Mouse (Mus musculus) neural tube, embryonic 13.5 days (tissue): Measurements from ENCODE around the gene Zic5. TPM values are rescaled to one million over a fixed set of nuclear protein-coding genes. Genes with fewer than 3 reads are reported as not detected.
A peak's percentile ranks its signal among the peaks of the same experiment; 100 is the strongest.

Experiments
- ATAC-seq: fragments of 200-750 bp; cut with Nextera tagmentation; 2 replicates; pipeline ENCODE4 v1.8.0; 2017; ENCODE audit warnings: low read depth, mild to moderate bottlenecking, moderate TSS enrichment, moderate library complexity
- H3K27ac ChIP-seq: fragments of 300-500 bp; sonication (generic); replicated peaks from 2 replicates; pipeline ENCODE4 v1.5.1; 2015; ENCODE audit warnings: moderate library complexity, mild to moderate bottlenecking, inconsistent platforms
- H3K27me3 ChIP-seq: fragments of 300-500 bp; sonication (generic); 2 replicates; pipeline ENCODE4 v1.6.1; 2015; ENCODE audit warnings: mild to moderate bottlenecking, inconsistent platforms
- H3K36me3 ChIP-seq: fragments of 300-500 bp; sonication (generic); 2 replicates; pipeline ENCODE4 v1.6.1; 2015; ENCODE audit warnings: mild to moderate bottlenecking, inconsistent platforms
- H3K4me1 ChIP-seq: fragments of 300-500 bp; sonication (generic); replicated peaks from 2 replicates; pipeline ENCODE4 v1.6.1; 2015; ENCODE audit warnings: inconsistent platforms
- H3K4me2 ChIP-seq: fragments of 300-500 bp; sonication (generic); 2 replicates; pipeline ENCODE4 v1.6.1; 2015; ENCODE audit warnings: inconsistent platforms, mild to moderate bottlenecking, moderate library complexity
- H3K4me3 ChIP-seq: fragments of 300-500 bp; sonication (generic); 2 replicates; pipeline ENCODE4 v1.5.1; 2015; ENCODE audit warnings: mild to moderate bottlenecking, inconsistent platforms
- H3K9ac ChIP-seq: fragments of 300-500 bp; sonication (generic); 2 replicates; pipeline ENCODE4 v1.6.1; 2015; ENCODE audit warnings: moderate library complexity, mild to moderate bottlenecking, inconsistent platforms
- H3K9me3 ChIP-seq: fragments of 300-500 bp; sonication (generic); 2 replicates; pipeline ENCODE4 v1.6.1; 2016; ENCODE audit warnings: inconsistent platforms
- WGBS: fragments of 180-500 bp; shearing (Covaris S2); methylation state at CpG from one replicate; pipeline ENCODE4 v1.1.7; 2015; 5-methylcytosine and 5-hydroxymethylcytosine counted together
- polyA plus RNA-seq: library from polyadenylated mRNA; unstranded; fragments of >200 nt; fragmentation: Nextera tagmentation; extraction: Ambion mirVana; gene quantifications from 2 replicates; pipeline ENCODE4 v1.2.1, GENCODE M21; 2015

Gene Zic5
- polyA plus RNA-seq, 1 experiment from 2014 or later, result 8.4 TPM

DNA sequence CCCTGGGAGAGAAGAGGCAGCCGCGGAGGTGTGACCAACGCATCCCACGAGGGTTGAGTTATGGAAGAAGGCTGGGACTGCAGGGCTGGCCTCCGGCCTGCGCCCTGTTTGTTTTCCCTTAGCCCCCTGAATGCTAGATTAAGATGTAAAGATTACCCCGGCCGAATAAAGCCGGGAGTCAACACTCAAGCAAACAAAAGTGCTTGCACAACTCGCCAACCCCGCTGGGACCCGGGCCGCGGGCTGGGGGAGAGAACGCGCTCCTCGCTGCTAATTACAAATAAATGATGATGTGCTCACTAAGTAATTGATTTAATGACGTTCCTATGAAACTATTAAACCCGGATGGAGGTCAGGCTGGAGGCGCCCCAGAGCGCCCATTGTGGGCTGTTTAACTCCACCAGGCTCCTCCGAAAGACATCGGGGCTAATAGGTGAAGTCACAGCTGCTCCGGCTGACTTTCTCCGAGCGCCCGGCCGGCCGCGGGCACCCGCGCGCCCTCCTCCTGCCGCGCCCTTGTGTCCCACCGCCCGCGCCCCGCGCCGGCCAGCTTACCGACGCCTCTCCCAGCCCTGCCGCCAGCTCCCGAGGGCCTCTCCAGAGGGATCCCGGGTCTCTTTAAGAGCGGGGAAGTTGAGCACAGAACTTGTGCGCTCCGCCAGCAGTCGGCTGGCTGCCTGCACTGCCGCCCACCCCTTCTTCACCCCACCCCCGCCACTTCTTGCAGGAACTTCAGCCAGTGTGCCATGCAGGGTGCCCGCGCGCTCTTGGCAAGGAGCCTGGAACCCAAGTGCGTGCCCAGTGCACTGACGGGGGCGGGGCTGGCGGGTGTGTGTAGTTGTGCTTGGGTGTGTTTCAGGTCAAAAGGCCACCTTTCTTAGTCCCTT is 14.7 kb downstream of the Zic5 start, which contains the start of gene Gm5089:
Gm5089 (minus strand) TSS at position 620 of the 887 bp plus-strand sequence.
- H3K4me3 ChIP-seq, result peak within 1 kb of the TSS; percentile 41
- H3K9me3 ChIP-seq, result no peaks in the 10 kb centered on the region
- peak; percentile 41 for ATAC-seq
- peaks cover 98% of the 10 kb centered on the region for H3K27me3 ChIP-seq
- H3K4me1 ChIP-seq, result peaks cover 47% of the 10 kb centered on the region
- whole genome bisulfite sequencing, result under 1% methylated on average over 59 of the region's 59 CpGs
- peak within 1 kb of the TSS; percentile 78 for H3K27ac ChIP-seq
- H3K4me2 ChIP-seq, result peak within 1 kb of the TSS; percentile 69
- no peaks in the 10 kb centered on the region for H3K36me3 ChIP-seq
- peak within 1 kb of the TSS; percentile 64 for H3K9ac ChIP-seq

DNA sequence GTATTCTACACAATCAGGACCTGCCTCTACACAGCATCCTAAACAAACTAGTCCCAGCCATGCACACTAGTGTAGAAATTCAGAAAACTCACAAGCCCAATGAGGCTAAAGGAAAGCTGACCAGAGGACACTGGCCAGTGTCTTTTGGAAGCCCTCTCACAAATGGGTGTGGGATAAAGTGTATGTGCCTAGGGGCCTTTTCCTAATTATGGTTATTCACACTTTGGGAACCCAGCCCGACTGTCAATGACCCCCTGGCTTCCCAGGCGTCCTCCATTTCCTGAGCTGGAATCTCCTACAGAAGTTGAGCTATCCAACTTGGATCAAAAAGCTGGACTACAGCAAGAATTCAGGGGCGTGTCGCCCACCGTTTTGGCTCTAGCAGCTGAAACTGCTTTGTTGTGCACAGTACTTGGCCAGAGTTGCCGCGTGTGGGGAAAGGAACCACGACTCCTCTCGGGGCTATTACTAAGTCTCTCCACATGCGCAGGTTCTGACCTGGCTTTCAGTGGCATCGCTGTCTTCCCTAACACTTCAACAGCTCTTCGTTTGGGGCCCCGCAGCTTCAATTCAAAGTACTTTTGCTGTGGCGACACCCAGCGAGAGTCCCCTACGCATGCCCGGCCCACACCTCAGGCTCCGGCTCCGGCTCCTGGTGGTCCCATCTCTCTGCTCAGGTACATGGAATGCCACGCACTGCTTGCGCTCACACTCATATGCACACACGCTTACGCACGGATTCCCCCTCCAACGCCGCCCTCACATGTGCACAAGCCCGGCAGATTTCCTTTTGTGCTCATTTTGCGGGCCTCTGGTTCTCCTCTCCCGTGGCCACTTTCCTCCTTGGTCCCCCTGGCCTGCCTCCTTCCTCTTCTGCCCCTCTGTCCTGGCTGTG is 15.6 kb downstream of the Zic5 start:
- Histone ChIP-seq H3K9ac (peak overlapping the region; percentile 64), H3K27ac (peak overlapping the region; percentile 78; the same call in 1 of the 2 replicates), H3K4me3 (peak overlapping the region; percentile 41), H3K4me1 (peaks cover 47% of the 10 kb centered on the region), H3K4me2 (peak overlapping the region; percentile 69), H3K9me3 (no peaks in the 10 kb centered on the region), H3K36me3 (no peaks in the 10 kb centered on the region), H3K27me3 (peaks cover 98% of the 10 kb centered on the region)
- 0 out of 2 replicates have a peak, but pooled peaks have one; percentile 4 for ATAC-seq
- 4% methylated on average over 29 of the region's 29 CpGs for WGBS

DNA sequence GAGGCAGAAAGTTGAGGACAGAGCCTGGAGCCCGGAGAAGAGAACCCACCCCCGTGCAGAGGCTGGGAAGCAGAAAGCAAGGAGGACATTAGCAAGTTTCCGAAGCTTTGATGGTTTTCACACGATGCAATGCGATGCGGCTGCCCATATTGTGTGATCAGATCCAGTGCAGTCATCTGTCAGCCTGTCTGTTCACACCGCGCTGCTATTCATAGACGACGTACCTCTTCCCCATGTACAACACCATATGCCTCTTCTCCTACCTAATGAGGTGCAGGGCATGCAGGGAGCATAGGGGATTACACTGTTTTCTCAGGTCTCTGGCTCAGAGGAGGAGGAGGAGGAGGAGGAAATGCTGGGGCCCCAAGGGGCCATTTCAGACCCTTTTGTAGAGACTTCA is 28.6 kb downstream of the Zic5 start:
- Histone ChIP-seq H3K4me1 (peaks cover 5% of the 10 kb centered on the region; the same call in 1 of the 2 replicates), H3K9me3 (no peaks in the 10 kb centered on the region), H3K27me3 (0 out of 2 replicates have a peak, but pooled peaks cover 5% of the 10 kb centered on the region), H3K4me2 (no peak overlapping the region), H3K9ac (no peak overlapping the region), H3K27ac (no peak overlapping the region), H3K36me3 (no peaks in the 10 kb centered on the region), H3K4me3 (no peak overlapping the region)
- 58% methylated on average over 10 of the region's 10 CpGs for WGBS
- no peak for ATAC-seq

DNA sequence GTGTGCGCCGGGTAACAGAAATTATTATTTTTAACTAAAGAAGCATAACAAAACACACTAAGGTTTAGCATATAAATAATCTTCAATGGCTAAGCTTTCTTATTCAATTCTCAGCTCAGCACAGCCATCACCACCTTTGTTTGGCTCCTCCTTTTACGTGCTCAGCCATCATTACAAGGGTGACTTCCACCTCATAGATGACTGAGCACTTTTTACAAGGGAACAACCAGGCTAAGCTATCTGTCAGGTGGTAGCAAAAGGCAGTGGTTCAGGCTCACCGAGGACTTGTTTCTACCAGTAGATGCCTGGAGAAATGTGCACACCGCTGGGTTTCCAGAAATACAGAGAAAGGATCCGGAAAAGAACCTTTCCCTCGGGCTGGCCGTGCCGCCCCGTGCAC is 31.4 kb downstream of the Zic5 start:
- ATAC-seq, result no peak
- Histone ChIP-seq H3K9me3 (no peaks in the 10 kb centered on the region), H3K36me3 (no peaks in the 10 kb centered on the region), H3K4me1 (peaks cover 5% of the 10 kb centered on the region; the same call in 1 of the 2 replicates), H3K4me2 (no peak overlapping the region), H3K27ac (no peak overlapping the region), H3K4me3 (no peak overlapping the region), H3K9ac (no peak overlapping the region), H3K27me3 (0 out of 2 replicates have a peak, but pooled peaks cover 13% of the 10 kb centered on the region)
- WGBS, result 83% methylated on average over 10 of the region's 10 CpGs

DNA sequence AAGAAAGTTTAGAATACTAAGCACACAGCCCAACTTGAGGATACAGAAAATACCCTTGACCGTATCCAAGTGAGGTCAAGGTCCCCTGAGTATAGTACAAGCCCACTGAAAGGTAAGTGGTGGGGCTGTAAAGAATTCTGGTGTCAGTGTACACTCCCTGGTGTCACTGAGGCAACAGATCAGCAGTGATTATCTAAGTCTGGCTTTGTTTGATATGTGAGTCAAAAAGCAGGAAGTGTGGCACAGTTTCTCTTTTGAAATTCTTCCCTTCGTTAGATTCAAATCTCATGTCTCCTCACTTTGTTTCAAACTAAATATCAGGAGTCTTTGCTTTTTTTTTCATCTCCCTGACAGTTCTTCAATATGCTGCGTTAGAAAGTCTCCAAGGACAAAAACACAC is 32.9 kb downstream of the Zic5 start:
- no peak overlapping the region for H3K4me2 ChIP-seq
- no peak for ATAC-seq
- no peaks in the 10 kb centered on the region for H3K9me3 ChIP-seq
- H3K4me3 ChIP-seq, result no peak overlapping the region
- H3K27me3 ChIP-seq, result 0 out of 2 replicates have a peak, but pooled peaks cover 13% of the 10 kb centered on the region
- no peaks in the 10 kb centered on the region for H3K36me3 ChIP-seq
- H3K27ac ChIP-seq, result no peak overlapping the region
- H3K9ac ChIP-seq, result no peak overlapping the region
- WGBS, result 76% methylated on average over 3 of the region's 3 CpGs
- H3K4me1 ChIP-seq, result peaks cover 11% of the 10 kb centered on the region; the same call in 1 of the 2 replicates

DNA sequence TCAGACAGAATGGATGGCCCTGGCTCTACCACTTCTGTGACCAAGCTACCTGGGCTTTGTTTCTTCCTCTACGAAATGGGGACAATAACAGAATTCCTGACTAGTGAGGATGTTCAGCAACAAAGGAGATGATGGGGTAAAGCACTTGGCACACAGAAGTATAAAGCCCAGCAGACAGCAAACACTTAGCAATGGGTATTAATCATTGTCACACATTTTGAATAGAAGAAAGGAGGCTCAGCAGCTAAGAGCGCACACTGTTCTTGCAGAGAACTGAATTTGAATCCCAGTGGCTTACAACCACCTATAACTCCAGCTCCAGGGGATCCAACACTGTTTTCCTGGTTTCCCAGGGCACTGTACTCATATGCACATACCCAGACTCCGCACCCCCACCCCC is 37.8 kb downstream of the Zic5 start:
- Histone ChIP-seq H3K4me1 (peaks cover 33% of the 10 kb centered on the region), H3K27ac (0 out of 2 replicates have a peak overlapping the region, but pooled peaks have one; percentile 33), H3K4me3 (no peak overlapping the region), H3K4me2 (no peak overlapping the region), H3K27me3 (peaks cover 12% of the 10 kb centered on the region; the same call in 1 of the 2 replicates), H3K9ac (no peak overlapping the region), H3K9me3 (no peaks in the 10 kb centered on the region), H3K36me3 (no peaks in the 10 kb centered on the region)
- 50% methylated on average over 3 of the region's 3 CpGs for WGBS
- ATAC-seq, result peak; percentile 49; the same call in 1 of the 2 replicates

DNA sequence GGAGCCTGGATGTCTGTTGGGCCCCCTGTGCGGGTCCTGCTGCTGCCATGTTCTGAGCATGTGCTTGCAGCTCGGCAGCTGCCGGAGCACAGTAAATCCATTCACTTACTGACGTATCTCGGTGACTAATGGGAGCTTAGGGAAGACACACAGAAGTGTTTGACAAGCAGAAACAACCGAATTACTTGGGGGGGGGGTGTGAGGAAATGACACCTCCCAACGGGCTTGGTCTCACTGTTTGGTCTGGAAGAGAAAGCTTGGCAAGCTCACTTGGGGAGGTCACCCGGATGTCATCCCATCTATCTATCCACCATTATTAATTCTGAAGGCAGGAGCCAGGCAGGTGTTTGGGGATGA is 38.3 kb downstream of the Zic5 start:
- 0 out of 2 replicates have a peak overlapping the region, but pooled peaks have one; percentile 33 for H3K27ac ChIP-seq
- ATAC-seq, result peak; percentile 62

DNA sequence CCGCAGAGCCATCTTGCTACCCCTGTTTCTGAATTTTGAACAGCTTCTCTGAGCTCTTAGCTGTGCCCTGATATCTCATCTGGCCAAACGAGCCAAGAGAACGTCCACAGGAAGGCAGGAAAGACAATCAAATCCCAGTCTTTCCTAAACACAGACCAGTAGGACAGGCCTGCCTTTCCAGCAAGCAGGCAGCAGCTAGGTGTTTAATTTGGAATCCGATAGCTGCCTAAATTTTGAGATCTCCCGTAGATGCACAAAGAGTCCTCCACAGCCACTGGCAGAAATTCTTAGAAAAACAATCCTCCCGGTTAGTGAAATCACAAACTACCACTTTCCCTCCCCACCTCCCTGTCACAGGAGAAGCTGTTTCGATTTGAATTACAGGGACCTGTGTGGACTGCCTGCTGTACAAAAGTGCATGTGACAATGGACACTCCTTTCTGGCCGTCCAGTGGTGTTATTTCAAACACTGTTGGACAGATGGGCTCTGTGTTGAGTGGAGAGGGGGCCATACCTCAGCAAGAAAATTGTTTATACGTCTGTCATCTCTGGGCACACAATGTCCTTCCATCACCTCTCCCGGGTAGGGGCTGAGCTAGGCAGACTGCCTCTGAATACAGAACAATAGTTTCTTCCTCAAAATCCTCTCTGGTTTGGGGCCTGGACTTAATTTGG is 38.8 kb downstream of the Zic5 start:
- no peak overlapping the region for H3K4me3 ChIP-seq
- peaks cover 33% of the 10 kb centered on the region for H3K4me1 ChIP-seq
- no peaks in the 10 kb centered on the region for H3K36me3 ChIP-seq
- no peak overlapping the region for H3K9ac ChIP-seq
- no peaks in the 10 kb centered on the region for H3K9me3 ChIP-seq
- ATAC-seq, result peak; percentile 13; the same call in 1 of the 2 replicates
- 47% methylated on average over 10 of the region's 10 CpGs for WGBS
- no peak overlapping the region for H3K4me2 ChIP-seq
- peak overlapping the region; percentile 33; the same call in 1 of the 2 replicates for H3K27ac ChIP-seq
- H3K27me3 ChIP-seq, result peaks cover 16% of the 10 kb centered on the region

More for the DNA sequence above, 38.3 kb downstream of the Zic5 start:
- Histone ChIP-seq H3K4me3 (no peak overlapping the region), H3K36me3 (no peaks in the 10 kb centered on the region), H3K9me3 (no peaks in the 10 kb centered on the region), H3K4me1 (peaks cover 33% of the 10 kb centered on the region), H3K9ac (no peak overlapping the region), H3K4me2 (no peak overlapping the region), H3K27me3 (peaks cover 16% of the 10 kb centered on the region)
- 14% methylated on average over 8 of the region's 8 CpGs for WGBS

DNA sequence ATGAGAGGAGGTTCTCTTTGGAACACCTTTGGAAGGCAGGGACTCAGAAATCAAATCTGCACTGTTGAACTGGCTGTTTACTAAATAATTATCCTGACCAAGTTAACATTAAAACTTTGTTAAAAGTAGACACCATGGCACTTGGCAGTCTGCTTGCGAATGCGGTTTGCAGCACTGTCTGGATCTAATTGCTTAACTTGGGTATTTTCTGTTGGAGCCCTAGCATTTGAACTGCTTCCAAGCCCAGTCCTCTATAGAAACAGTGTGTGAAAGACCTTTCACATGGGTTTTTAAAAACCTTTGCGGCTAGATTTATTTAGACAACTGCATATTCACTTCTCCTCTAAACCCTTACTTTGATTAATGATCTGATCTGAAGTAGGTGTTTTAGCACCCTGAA is 41.0 kb downstream of the Zic5 start:
- Histone ChIP-seq H3K4me1 (peaks cover 33% of the 10 kb centered on the region), H3K27me3 (peaks cover 14% of the 10 kb centered on the region), H3K4me3 (no peak overlapping the region), H3K27ac (no peak overlapping the region), H3K4me2 (no peak overlapping the region), H3K9me3 (no peaks in the 10 kb centered on the region), H3K9ac (no peak overlapping the region), H3K36me3 (no peaks in the 10 kb centered on the region)
- no peak for ATAC-seq
- 56% methylated on average over 3 of the region's 3 CpGs for WGBS

DNA sequence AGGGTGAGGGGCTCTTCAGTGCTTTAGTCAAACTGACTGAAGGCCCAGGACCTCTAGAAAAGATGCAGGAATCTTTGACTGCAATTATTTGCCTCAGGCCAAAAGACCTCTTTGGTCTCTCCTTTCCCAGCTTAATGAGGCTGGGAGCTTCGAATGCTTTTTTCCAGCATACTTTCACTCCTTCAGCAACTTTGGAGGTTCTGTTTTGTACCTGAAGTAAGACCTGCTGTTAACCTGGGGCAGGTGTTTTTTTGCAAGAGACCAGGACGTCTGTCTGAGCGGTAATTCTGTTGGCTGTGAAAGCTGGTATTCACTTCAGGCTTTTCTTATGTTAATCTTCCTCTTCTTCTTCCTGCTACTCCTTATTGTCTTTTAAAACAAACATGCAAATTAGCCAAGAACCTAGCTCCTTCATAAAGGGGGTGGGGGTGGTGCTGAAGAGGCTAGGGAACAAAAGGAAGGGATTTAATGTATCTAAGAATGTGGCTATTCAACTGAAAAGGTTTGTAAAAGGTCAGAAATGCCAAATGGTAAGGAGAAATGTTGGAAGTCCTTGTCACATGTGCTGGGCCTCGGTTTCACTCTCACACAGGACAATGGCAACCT is 49.2 kb downstream of the Zic5 start:
- peaks cover 26% of the 10 kb centered on the region for H3K27me3 ChIP-seq
- H3K4me1 ChIP-seq, result peaks cover 5% of the 10 kb centered on the region
- ATAC-seq, result no peak
- H3K4me3 ChIP-seq, result no peak overlapping the region
- H3K9me3 ChIP-seq, result no peaks in the 10 kb centered on the region
- H3K36me3 ChIP-seq, result no peaks in the 10 kb centered on the region
- WGBS, result 14% methylated on average over 4 of the region's 4 CpGs
- no peak overlapping the region for H3K4me2 ChIP-seq
- H3K9ac ChIP-seq, result no peak overlapping the region
- no peak overlapping the region for H3K27ac ChIP-seq

DNA sequence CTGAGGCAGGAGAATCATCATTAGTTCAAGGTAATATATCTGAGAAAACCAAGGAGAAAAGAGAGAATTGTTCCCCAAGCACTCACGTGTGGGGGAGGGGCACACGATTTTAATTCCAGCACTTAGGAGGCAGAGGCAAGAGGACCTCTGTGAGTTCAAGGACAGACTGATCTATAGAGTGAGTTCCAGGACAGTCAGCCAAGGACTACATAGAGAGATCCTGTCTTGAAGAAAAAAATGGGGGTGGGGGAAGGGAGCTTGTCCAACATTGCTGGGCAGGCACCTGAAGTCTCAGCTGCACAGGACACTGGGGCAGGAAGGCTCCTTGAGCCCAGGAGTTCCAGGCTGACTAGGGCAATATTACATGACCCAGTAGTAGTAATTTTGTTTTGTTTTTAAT is 50.7 kb downstream of the Zic5 start:
- Histone ChIP-seq H3K9me3 (no peaks in the 10 kb centered on the region), H3K4me2 (no peak overlapping the region), H3K27ac (no peak overlapping the region), H3K9ac (no peak overlapping the region), H3K36me3 (no peaks in the 10 kb centered on the region), H3K27me3 (peaks cover 29% of the 10 kb centered on the region), H3K4me1 (peaks cover 5% of the 10 kb centered on the region), H3K4me3 (no peak overlapping the region)
- 88% methylated on average over 2 of the region's 2 CpGs for WGBS
- ATAC-seq, result no peak
